Mouse (Mus musculus) hematopoietic stem cell, adult 5-6 weeks (primary cell): ENCODE measurements around the gene Fbxl17. TPM values are rescaled to one million over a fixed set of nuclear protein-coding genes. Genes with fewer than 3 reads are reported as not detected.

Experiments
- ATAC-seq, 2 experiments: fragments of 125-278 bp in 1 of 2; replicated peaks in 1 of 2; 2 replicates each; pipeline ENCODE4 v1.8.0; 2016 to 2017; ENCODE audit warnings: inconsistent platforms in 2 of 2, mild to moderate bottlenecking in 2 of 2, moderate number of reproducible peaks in 2 of 2, low read depth in 1 of 2, moderate TSS enrichment in 1 of 2; ENCODE audit not compliant: low FRiP score in 2 of 2, poor library complexity in 2 of 2, severe bottlenecking in 2 of 2, insufficient read depth in 1 of 2, low TSS enrichment in 1 of 2
- total RNA-seq: library from RNA; stranded (forward); fragments of 172-1452, 232-1000 nt; gene quantifications from 2 replicates; pipeline ENCODE4 v1.2.3, GENCODE M21; 2017

Fbxl17 gene
- total RNA-seq, 1 experiment from 2014 or later, result 8.8 TPM

- no peak for ATAC-seq
These were observed 10.3 kb downstream of the Fbxl17 start for GRCm38 (mm10) chr17:63489525-63489924.

- ATAC-seq, result peak; percentile 93
These were observed 32.0 kb downstream of the Fbxl17 start for GRCm38 (mm10) chr17:63467866-63468265.

- no peak for ATAC-seq
These were observed 34.6 kb downstream of the Fbxl17 start for GRCm38 (mm10) chr17:63465239-63465638.

- no peak for ATAC-seq
These were observed 37.3 kb downstream of the Fbxl17 start for GRCm38 (mm10) chr17:63462512-63462911.

- no peak for ATAC-seq
These were observed 39.9 kb downstream of the Fbxl17 start for GRCm38 (mm10) chr17:63459712-63460495.

GRCm38 (mm10) chr17:63458052-63458451 is 41.8 kb downstream of the Fbxl17 start:
- ATAC-seq, result no peak

- ATAC-seq, result no peak
These were observed 48.4 kb downstream of the Fbxl17 start for GRCm38 (mm10) chr17:63451311-63452006.

GRCm38 (mm10) chr17:63447691-63448090 is 52.1 kb downstream of the Fbxl17 start:
- no peak for ATAC-seq

- ATAC-seq, result no peak
These were observed 52.7 kb downstream of the Fbxl17 start for GRCm38 (mm10) chr17:63446971-63447679.

- no peak for ATAC-seq
These were observed 54.6 kb downstream of the Fbxl17 start for GRCm38 (mm10) chr17:63445212-63445611.

- no peak for ATAC-seq
These were observed 62.4 kb downstream of the Fbxl17 start for GRCm38 (mm10) chr17:63437424-63437823.

GRCm38 (mm10) chr17:63434081-63434480 is 65.7 kb downstream of the Fbxl17 start:
- no peak for ATAC-seq

GRCm38 (mm10) chr17:63431650-63432049 is 68.2 kb downstream of the Fbxl17 start:
- no peak for ATAC-seq

GRCm38 (mm10) chr17:63430395-63431075 is 69.3 kb downstream of the Fbxl17 start:
- peak; percentile 97 for ATAC-seq

- no peak for ATAC-seq
These were observed 76.0 kb downstream of the Fbxl17 start for GRCm38 (mm10) chr17:63423851-63424250.

GRCm38 (mm10) chr17:63422685-63423084 is 77.1 kb downstream of the Fbxl17 start:
- ATAC-seq, result peak; percentile 36 to 58; a peak in 3 of 4 replicates

GRCm38 (mm10) chr17:63421864-63422263 is 78.0 kb downstream of the Fbxl17 start:
- peak; percentile 93 to 99 for ATAC-seq
